Mouse (Mus musculus): ENCODE measurements around the gene Ciao2b. TPM values are rescaled to one million over a fixed set of nuclear protein-coding genes. Genes with fewer than 3 reads are reported as not detected.

Ciao2b gene
- polyA plus RNA-seq, 1 experiment from 2014 or later: 128 TPM

- WGBS: 96% methylated on average over 31 of the region's 31 CpGs
- Histone ChIP-seq H3K4me2 (replicated peaks) (no peak overlapping the region), H3K27ac (no peak overlapping the region), H3K36me3 (replicated peaks; ENCODE audit: control insufficient read depth, insufficient read depth) (peaks cover 33% of the 10 kb centered on the region), H3K9ac (no peak overlapping the region), H3K4me3 (replicated peaks; ENCODE audit: low read length) (no peak overlapping the region), H3K27me3 (ENCODE audit: control insufficient read depth, insufficient read depth, low read length) (no peaks in the 10 kb centered on the region), H3K4me1 (replicated peaks; ENCODE audit: control insufficient read depth, insufficient read depth, low read length) (peaks cover 6% of the 10 kb centered on the region; the same call in 1 of the 2 replicates), H3K9me3 (ENCODE audit: control insufficient read depth, low read length) (no peaks in the 10 kb centered on the region)
- ATAC-seq (ENCODE audit: low FRiP score): no peak
- DNase-seq (ENCODE audit: low spot score): no peak
Observed at GRCm38 (mm10) chr8:104593536-104594325, 48.0 kb downstream of the Ciao2b start.

DNA sequence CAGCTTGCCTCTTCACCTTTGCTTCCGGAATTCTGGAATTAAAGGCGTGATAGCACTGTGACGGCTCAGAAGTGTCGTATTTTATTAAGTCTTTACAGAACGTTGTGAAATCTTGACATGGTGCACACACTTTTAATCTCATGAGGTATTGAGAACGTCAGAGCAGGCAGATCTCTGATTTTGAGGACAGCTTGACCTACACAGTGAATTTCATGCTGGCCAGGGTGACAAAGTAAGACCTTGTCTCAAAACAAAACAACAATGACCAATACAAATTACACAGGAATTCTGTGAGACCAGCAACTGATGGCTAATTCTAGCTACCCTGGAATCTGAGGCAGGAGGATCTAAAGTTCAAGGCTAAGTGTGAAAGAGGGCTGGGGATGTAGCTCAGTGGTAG lies 49.2 kb downstream of the Ciao2b start:
- Histone ChIP-seq H3K9ac (no peak overlapping the region), H3K27ac (no peak overlapping the region), H3K36me3 (replicated peaks; ENCODE audit: control insufficient read depth, insufficient read depth) (peaks cover 33% of the 10 kb centered on the region), H3K4me3 (replicated peaks; ENCODE audit: low read length) (0 out of 2 replicates have a peak overlapping the region, but pooled peaks have one; percentile 60), H3K27me3 (ENCODE audit: control insufficient read depth, insufficient read depth, low read length) (no peaks in the 10 kb centered on the region), H3K9me3 (ENCODE audit: control insufficient read depth, low read length) (no peaks in the 10 kb centered on the region), H3K4me1 (replicated peaks; ENCODE audit: control insufficient read depth, insufficient read depth, low read length) (peaks cover 6% of the 10 kb centered on the region; the same call in 1 of the 2 replicates), H3K4me2 (replicated peaks) (peak overlapping the region; percentile 64; the same call in 1 of the 2 replicates)
- no peak for DNase-seq (ENCODE audit: low spot score)
- no peak for ATAC-seq (ENCODE audit: low FRiP score)
- WGBS: 75% methylated on average over 6 of the region's 6 CpGs

DNA sequence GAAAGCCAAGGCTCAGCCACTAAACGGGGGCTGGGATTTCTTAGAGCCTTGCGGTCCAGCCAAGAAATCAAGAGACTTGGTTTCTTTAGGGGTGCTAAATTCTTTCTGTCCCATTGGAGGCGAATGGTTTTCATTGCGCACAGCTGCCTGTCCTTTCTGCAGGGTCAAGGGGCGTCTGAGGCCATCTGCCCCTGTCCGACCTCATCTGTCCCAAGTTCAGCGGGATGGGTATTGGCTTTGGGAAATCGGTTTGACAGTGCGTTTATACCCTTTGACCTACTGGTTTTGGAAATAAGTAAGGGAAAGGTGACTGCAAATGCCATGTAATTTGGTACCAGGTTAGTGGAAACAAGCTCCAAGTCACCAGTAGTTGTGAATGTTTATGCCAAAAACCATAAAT lies 49.9 kb downstream of the Ciao2b start:
- 3% methylated on average over 9 of the region's 9 CpGs for WGBS

DNA sequence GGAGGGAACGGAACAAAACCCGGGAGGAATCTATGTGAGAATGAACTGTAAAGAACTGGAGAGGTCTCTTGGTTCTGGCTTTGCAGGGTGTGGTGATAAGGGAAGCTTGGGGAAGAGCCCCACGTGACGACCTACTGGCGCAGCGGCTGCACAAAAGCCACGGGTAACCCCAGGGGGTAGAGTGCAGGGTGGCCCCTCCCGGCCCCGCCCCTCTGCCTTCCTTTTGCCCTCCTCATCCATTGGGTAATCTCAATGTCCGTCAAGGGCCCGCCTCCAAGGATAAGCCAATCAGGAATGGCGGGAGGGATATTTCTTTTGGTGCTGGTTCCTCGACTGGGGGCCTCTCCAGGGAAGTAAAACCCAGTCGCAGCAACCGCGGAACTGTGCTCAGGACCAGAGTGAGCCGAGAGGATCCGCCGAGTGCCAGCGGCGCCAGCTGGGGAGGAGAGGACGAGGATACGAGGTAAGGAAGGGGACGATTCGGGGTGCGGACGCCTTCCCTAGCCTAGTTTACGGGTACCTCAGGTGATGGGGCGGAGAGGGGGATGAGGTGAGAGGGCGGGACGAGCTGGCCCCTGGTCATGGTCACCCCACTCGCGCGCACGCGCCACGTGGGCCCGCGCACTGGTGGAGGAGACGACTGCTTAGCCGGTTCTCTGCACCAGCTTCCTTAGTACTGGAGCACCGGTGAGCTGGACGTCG lies 50.5 kb downstream of the Ciao2b start, which contains the start of gene Pdp2:
Pdp2 (plus strand) TSS at position 319 of the 702 bp plus-strand sequence.
- WGBS: under 1% methylated on average over 44 of the region's 44 CpGs
- Histone ChIP-seq H3K4me3 (replicated peaks; ENCODE audit: low read length) (peak within 1 kb of the TSS; percentile 60), H3K27ac (peak within 1 kb of the TSS; percentile 80), H3K27me3 (ENCODE audit: control insufficient read depth, insufficient read depth, low read length) (no peaks in the 10 kb centered on the region), H3K4me1 (replicated peaks; ENCODE audit: control insufficient read depth, insufficient read depth, low read length) (peaks cover 6% of the 10 kb centered on the region; the same call in 1 of the 2 replicates), H3K4me2 (replicated peaks) (peak within 1 kb of the TSS; percentile 64), H3K9me3 (ENCODE audit: control insufficient read depth, low read length) (no peaks in the 10 kb centered on the region), H3K9ac (peak within 1 kb of the TSS; percentile 64), H3K36me3 (replicated peaks; ENCODE audit: control insufficient read depth, insufficient read depth) (peaks cover 26% of the 10 kb centered on the region)
- peak; percentile 98 for ATAC-seq (ENCODE audit: low FRiP score)
- DNase-seq (ENCODE audit: low spot score): peak; percentile 89

More for the DNA sequence above, 49.9 kb downstream of the Ciao2b start:
- Histone ChIP-seq H3K4me3 (replicated peaks; ENCODE audit: low read length) (peak overlapping the region; percentile 60), H3K27ac (peak overlapping the region; percentile 80), H3K4me1 (replicated peaks; ENCODE audit: control insufficient read depth, insufficient read depth, low read length) (peaks cover 6% of the 10 kb centered on the region; the same call in 1 of the 2 replicates), H3K4me2 (replicated peaks) (peak overlapping the region; percentile 64), H3K9me3 (ENCODE audit: control insufficient read depth, low read length) (no peaks in the 10 kb centered on the region), H3K9ac (peak overlapping the region; percentile 64), H3K27me3 (ENCODE audit: control insufficient read depth, insufficient read depth, low read length) (no peaks in the 10 kb centered on the region), H3K36me3 (replicated peaks; ENCODE audit: control insufficient read depth, insufficient read depth) (peaks cover 30% of the 10 kb centered on the region)
- ATAC-seq (ENCODE audit: low FRiP score) (no peak; the same call in 1 of the 2 replicates), DNase-seq (ENCODE audit: low spot score) (no peak)

GRCm38 (mm10) chr8:104590284-104590683 lies 51.5 kb downstream of the Ciao2b start:
- Histone ChIP-seq H3K4me1 (replicated peaks; ENCODE audit: control insufficient read depth, insufficient read depth, low read length) (peaks cover 6% of the 10 kb centered on the region; the same call in 1 of the 2 replicates), H3K4me2 (replicated peaks) (no peak overlapping the region), H3K27ac (no peak overlapping the region), H3K9ac (no peak overlapping the region), H3K27me3 (ENCODE audit: control insufficient read depth, insufficient read depth, low read length) (no peaks in the 10 kb centered on the region), H3K9me3 (ENCODE audit: control insufficient read depth, low read length) (0 out of 2 replicates have a peak, but pooled peaks cover 4% of the 10 kb centered on the region), H3K36me3 (replicated peaks; ENCODE audit: control insufficient read depth, insufficient read depth) (peaks cover 16% of the 10 kb centered on the region), H3K4me3 (replicated peaks; ENCODE audit: low read length) (no peak overlapping the region)
- DNase-seq (ENCODE audit: low spot score) (no peak), ATAC-seq (ENCODE audit: low FRiP score) (no peak)
- 98% methylated on average over 3 of the region's 3 CpGs for WGBS

Other genes starting within 250 kb of the Ciao2b start
- gene Cmtm4, start 246.2 kb downstream of the Ciao2b start, polyA plus RNA-seq (2014; fragmentation: Nextera tagmentation; extraction: Ambion mirVana): 3.5 and 3.8 TPM in 2 replicates
- gene Dync1li2, start 198.9 kb downstream of the Ciao2b start, polyA plus RNA-seq (2014; fragmentation: Nextera tagmentation; extraction: Ambion mirVana): 89.9 and 96.5 TPM in 2 replicates
- 0.78 and 0.83 TPM in 2 replicates for gene Terb1, start 132.1 kb downstream of the Ciao2b start, polyA plus RNA-seq (2014; fragmentation: Nextera tagmentation; extraction: Ambion mirVana)
- gene Nae1, start 107.3 kb downstream of the Ciao2b start, polyA plus RNA-seq (2014; fragmentation: Nextera tagmentation; extraction: Ambion mirVana): 111 and 116 TPM in 2 replicates
- 2.0 and 2.2 TPM in 2 replicates for gene Car7, start 107.3 kb downstream of the Ciao2b start, polyA plus RNA-seq (2014; fragmentation: Nextera tagmentation; extraction: Ambion mirVana)
- gene Pdp2, start 50.5 kb downstream of the Ciao2b start, polyA plus RNA-seq (2014; fragmentation: Nextera tagmentation; extraction: Ambion mirVana): 18.7 and 19.7 TPM in 2 replicates
- not detected in 2 replicates for gene Cdh16, start 17.6 kb downstream of the Ciao2b start, polyA plus RNA-seq (2014; fragmentation: Nextera tagmentation; extraction: Ambion mirVana)
- 3.9 and 4.3 TPM in 2 replicates for gene Rrad, start 10.6 kb downstream of the Ciao2b start, polyA plus RNA-seq (2014; fragmentation: Nextera tagmentation; extraction: Ambion mirVana)
- gene Ces2a, start 92.0 kb upstream of the Ciao2b start, polyA plus RNA-seq (2014; fragmentation: Nextera tagmentation; extraction: Ambion mirVana): not detected in 2 replicates
- 0.29 and 0.44 TPM in 2 replicates for gene Ces2b, start 189.6 kb upstream of the Ciao2b start, polyA plus RNA-seq (2014; fragmentation: Nextera tagmentation; extraction: Ambion mirVana)
- not detected in 2 replicates for gene Ces2c, start 205.1 kb upstream of the Ciao2b start, polyA plus RNA-seq (2014; fragmentation: Nextera tagmentation; extraction: Ambion mirVana)